Mouse (Mus musculus) CD4-positive, CD25-positive, alpha-beta regulatory T cell, adult 9 weeks (primary cell): Measurements from ENCODE around the gene Olfr1298. TPM values are rescaled to one million over a fixed set of nuclear protein-coding genes. Genes with fewer than 3 reads are reported as not detected.

ENCODE experiments used
- polyA plus RNA-seq: library from polyadenylated mRNA; unstranded; fragments of 100-300 nt; shearing (Covaris generic); gene quantifications from one replicate; pipeline ENCODE4 v1.2.1, GENCODE M21; 2017

Olfr1298 gene
- not detected for polyA plus RNA-seq

DNA sequence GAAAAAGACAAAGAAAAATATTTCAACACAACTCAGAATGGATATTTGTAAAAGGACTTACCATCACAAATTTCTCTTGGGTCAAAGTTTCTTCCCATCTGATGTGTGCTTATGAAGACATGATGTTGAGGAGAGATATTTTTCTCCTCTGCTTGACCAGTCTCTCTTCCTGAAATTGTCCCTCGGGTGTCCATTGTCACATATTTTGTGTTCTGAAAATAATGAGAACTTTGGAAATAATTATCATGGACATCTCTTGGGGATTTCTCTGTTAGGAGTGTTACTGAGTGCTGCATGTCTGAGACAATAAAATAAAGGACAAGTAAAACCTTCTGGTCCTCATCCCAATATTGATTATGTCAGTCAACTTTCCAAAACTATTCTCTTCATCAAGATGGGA is at the start of gene Olfr1298:
Olfr1298 (minus strand) TSS at position 101 of the 400 bp plus-strand sequence.

DNA sequence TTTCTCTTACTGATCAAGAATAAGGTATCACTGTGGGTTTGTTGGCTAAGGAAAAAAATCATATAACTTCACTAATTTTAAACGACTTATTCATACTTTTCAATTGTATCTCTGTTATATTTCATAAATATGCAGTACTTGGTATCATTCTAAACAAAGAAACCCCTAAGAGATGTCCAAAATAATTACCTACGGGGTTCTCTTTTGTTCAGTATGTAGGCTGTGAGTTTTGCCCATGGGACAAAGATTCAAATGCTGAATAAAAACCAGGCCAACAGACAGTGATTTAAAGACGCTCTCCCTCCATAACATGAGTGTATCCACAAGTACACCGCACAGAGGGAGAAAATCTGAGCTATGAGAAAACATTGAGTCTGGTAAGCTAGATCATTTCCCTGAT is 12.1 kb upstream of the Olfr1298 start, which contains the start of gene Olfr1299:
Olfr1299 (plus strand) TSS at position 301 of the 400 bp plus-strand sequence.

DNA sequence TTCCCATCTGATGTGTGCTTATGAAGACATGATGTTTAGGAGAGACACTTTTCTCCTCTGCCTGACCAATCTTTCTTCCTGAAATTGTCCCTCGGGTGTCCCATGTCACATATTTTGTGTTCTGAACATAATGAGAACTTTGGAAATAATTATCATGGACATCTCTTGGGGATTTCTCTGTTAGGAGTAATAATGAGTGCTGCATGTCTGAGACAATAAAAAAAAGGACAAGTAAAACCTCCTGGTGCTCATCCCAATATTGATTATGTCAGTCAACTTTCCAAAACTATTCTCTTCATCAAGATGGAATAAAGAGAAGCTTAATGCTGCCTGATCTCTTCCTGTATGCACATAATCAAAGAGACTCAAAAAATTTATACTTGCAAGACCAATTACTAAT is 22.6 kb downstream of the Olfr1298 start, which contains the start of gene Olfr1297:
Olfr1297 (minus strand) TSS at position 101 of the 400 bp plus-strand sequence.

Other genes with a start within 250 kb of the Olfr1298 start
- not detected for gene Olfr1286, start 226.1 kb downstream of the Olfr1298 start, polyA plus RNA-seq
- gene Olfr1287, start 200.1 kb downstream of the Olfr1298 start, polyA plus RNA-seq = not detected
- gene Olfr1288, start 175.1 kb downstream of the Olfr1298 start, polyA plus RNA-seq = not detected
- gene Olfr1289, start 168.4 kb downstream of the Olfr1298 start, polyA plus RNA-seq = not detected
- gene Olfr1290, start 155.4 kb downstream of the Olfr1298 start, polyA plus RNA-seq = not detected
- not detected for gene Olfr1291-ps1, start 152.0 kb downstream of the Olfr1298 start, polyA plus RNA-seq
- not detected for gene Olfr1293-ps, start 124.0 kb downstream of the Olfr1298 start, polyA plus RNA-seq
- gene Olfr1294, start 108.9 kb downstream of the Olfr1298 start, polyA plus RNA-seq = not detected
- gene Olfr1295, start 79.5 kb downstream of the Olfr1298 start, polyA plus RNA-seq = not detected
- gene Olfr1297, start 22.7 kb downstream of the Olfr1298 start, polyA plus RNA-seq = not detected
- gene Olfr1299, start 12.2 kb upstream of the Olfr1298 start, polyA plus RNA-seq = not detected
- gene Olfr1301, start 101.8 kb upstream of the Olfr1298 start, polyA plus RNA-seq = not detected
- not detected for gene Olfr1302, start 128.2 kb upstream of the Olfr1298 start, polyA plus RNA-seq
- not detected for gene Olfr1303, start 171.1 kb upstream of the Olfr1298 start, polyA plus RNA-seq
- not detected for gene Olfr1305, start 227.9 kb upstream of the Olfr1298 start, polyA plus RNA-seq